Mouse (Mus musculus) embryonic stem cell, embryonic (primary cell): Measurements from ENCODE around the gene Flywch2.

Experiments used
- CTCF ChIA-PET, 4 experiments: fragments of 300-600 bp in 2 of 4; fragments of 350-600 bp in 2 of 4; sonication (Branson Sonifier 250); formaldehyde crosslinking; loops; one replicate each; lab custom pipeline; 2022; ENCODE audit warnings: inconsistent platforms in 2 of 4; lab: Charles Lee
- POLR2A ChIA-PET, 4 experiments: fragments of 300-600 bp in 2 of 4; fragments of 350-600 bp in 2 of 4; sonication (Branson Sonifier 250); formaldehyde crosslinking; loops; one replicate each; lab custom pipeline; 2022; ENCODE audit warnings: antibody characterized with exemption in 4 of 4, inconsistent platforms in 1 of 4; lab: Charles Lee

The Flywch2 gene

GRCm38 (mm10) chr17:23748631-23749391 lies 37.1 kb downstream of the Flywch2 start:
- CTCF ChIA-PET = interaction anchor here (0.5 to 4.6 kb wide), 68 partner anchors 8 to 214 kb away, joined by 3 to 48 read pairs (median 4); partner anchors contain the start of genes Prss32 (in 3 of the 4), Prss41 (in 3 of the 4), Elob (in 2 of the 4) and Paqr4 (in 2 of the 4)

GRCm38 (mm10) chr17:23748026-23748425 lies 37.9 kb downstream of the Flywch2 start:
- CTCF ChIA-PET = interaction anchor here in 3 of 4 experiments (0.7 to 4.6 kb wide), 12 partner anchors 8 to 96 kb away, joined by 3 to 48 read pairs (median 6); partner anchors contain the start of genes Prss32 (in 2 of the 3), Prss41 (in 2 of the 3) and Paqr4 (in 1 of the 3)
- POLR2A ChIA-PET = interaction anchor here in 3 of 4 experiments (1.1 to 15.7 kb wide), 6 partner anchors 10 to 25 kb away, joined by 3 to 197 read pairs (median 6); partner anchors contain the start of genes Pkmyt1 (in 2 of the 3) and 1520401A03Rik (in 1 of the 3)

More at GRCm38 (mm10) chr17:23748631-23749391, 37.1 kb downstream of the Flywch2 start:
- POLR2A ChIA-PET = interaction anchor here (0.6 to 15.7 kb wide), 21 partner anchors 8 to 98 kb away, joined by 3 to 197 read pairs (median 4); partner anchors contain the start of genes Prss32 (in 3 of the 4), Prss41 (in 3 of the 4), Pkmyt1 (in 2 of the 4) and 1520401A03Rik (in 1 of the 4)

GRCm38 (mm10) chr17:23747471-23747870 lies 38.4 kb downstream of the Flywch2 start:
- CTCF ChIA-PET = interaction anchor here in 3 of 4 experiments (0.6 to 4.6 kb wide), 9 partner anchors 8 to 96 kb away, joined by 3 to 48 read pairs (median 3); partner anchors contain the start of genes Paqr4 (in 1 of the 3), Prss32 (in 1 of the 3) and Prss41 (in 1 of the 3)
- POLR2A ChIA-PET = interaction anchor here in 2 of 4 experiments (1.3 to 15.7 kb wide), 6 partner anchors 9 to 106 kb away, joined by 3 to 197 read pairs (median 4); partner anchors contain the start of genes Pkmyt1 (in 2 of the 2) and 1520401A03Rik (in 1 of the 2)

- ChIA-PET POLR2A (interaction anchor here in 3 of 4 experiments (0.7 to 15.7 kb wide), 19 partner anchors 8 to 178 kb away, joined by 3 to 197 read pairs (median 3); partner anchors contain the start of genes Pkmyt1 (in 2 of the 3), 1520401A03Rik (in 1 of the 3) and Elob (in 1 of the 3)), CTCF (interaction anchor here in 3 of 4 experiments (0.5 to 4.6 kb wide), 20 partner anchors 9 to 174 kb away, joined by 3 to 48 read pairs (median 4); partner anchors contain the start of genes Elob (in 1 of the 3), Pkmyt1 (in 1 of the 3), Prss32 (in 1 of the 3) and Prss41 (in 1 of the 3))
Measured at GRCm38 (mm10) chr17:23746767-23747166, 39.1 kb downstream of the Flywch2 start.

GRCm38 (mm10) chr17:23746311-23746710 lies 39.6 kb downstream of the Flywch2 start:
- POLR2A ChIA-PET = interaction anchor here in 3 of 4 experiments (0.7 to 15.7 kb wide), 19 partner anchors 8 to 179 kb away, joined by 3 to 197 read pairs (median 3); partner anchors contain the start of genes Pkmyt1 (in 2 of the 3), 1520401A03Rik (in 1 of the 3) and Elob (in 1 of the 3)
- CTCF ChIA-PET = interaction anchor here in 3 of 4 experiments (0.5 to 4.6 kb wide), 20 partner anchors 9 to 116 kb away, joined by 3 to 48 read pairs (median 4); partner anchors contain the start of genes Elob (in 1 of the 3), Pkmyt1 (in 1 of the 3), Prss32 (in 1 of the 3) and Prss41 (in 1 of the 3)

- ChIA-PET POLR2A (interaction anchor here in 3 of 4 experiments (0.7 to 15.7 kb wide), 19 partner anchors 8 to 141 kb away, joined by 3 to 197 read pairs (median 3); partner anchors contain the start of genes Pkmyt1 (in 2 of the 3), 1520401A03Rik (in 1 of the 3) and Elob (in 1 of the 3)), CTCF (interaction anchor here in 3 of 4 experiments (0.5 to 4.6 kb wide), 17 partner anchors 12 to 115 kb away, joined by 3 to 48 read pairs (median 3); partner anchors contain the start of genes Elob (in 1 of the 3), Pkmyt1 (in 1 of the 3), Prss32 (in 1 of the 3) and Prss41 (in 1 of the 3))
Measured at GRCm38 (mm10) chr17:23745301-23746251, 40.3 kb downstream of the Flywch2 start, which contains the start of gene Kremen2. TSS of gene Kremen2 (minus strand) at chr17:23745833.

GRCm38 (mm10) chr17:23744651-23745050 lies 41.2 kb downstream of the Flywch2 start:
- POLR2A ChIA-PET = interaction anchor here in 2 of 4 experiments (1.0 to 15.7 kb wide), 4 partner anchors 11 to 58 kb away, joined by 3 to 197 read pairs (median 3); partner anchors contain the start of genes 1520401A03Rik (in 1 of the 2) and Pkmyt1 (in 1 of the 2)
- CTCF ChIA-PET = interaction anchor here in 3 of 4 experiments (0.5 to 1.0 kb wide), 3 partner anchors 14 to 44 kb away, joined by 3 read pairs; no protein-coding TSS in a partner anchor

- ChIA-PET POLR2A (interaction anchor here in 3 of 4 experiments (0.8 to 15.7 kb wide), 7 partner anchors 8 to 100 kb away, joined by 3 to 197 read pairs (median 3); partner anchors contain the start of genes 1520401A03Rik (in 1 of the 3), Pkmyt1 (in 1 of the 3), Prss32 (in 1 of the 3) and Prss41 (in 1 of the 3)), CTCF (interaction anchor here in 2 of 4 experiments (0.7 to 1.0 kb wide), 2 partner anchors 15 kb away, joined by 3 read pairs; no protein-coding TSS in a partner anchor)
Measured at GRCm38 (mm10) chr17:23744076-23744475, 41.8 kb downstream of the Flywch2 start.

- CTCF ChIA-PET = interaction anchor here in 1 of 4 experiments (1.0 kb wide), 1 partner anchor 101 kb away, joined by 3 read pairs; the partner anchor contains the start of genes Prss32 and Prss41
Measured at GRCm38 (mm10) chr17:23742941-23743340, 42.9 kb downstream of the Flywch2 start.

GRCm38 (mm10) chr17:23742210-23742793 lies 43.6 kb downstream of the Flywch2 start:
- ChIA-PET CTCF (interaction anchor here in 2 of 4 experiments (0.7 to 1.0 kb wide), 2 partner anchors 101 to 102 kb away, joined by 3 read pairs; partner anchors contain the start of genes Prss32 (in 2 of the 2) and Prss41 (in 1 of the 2)), POLR2A (interaction anchor here in 3 of 4 experiments (0.6 to 15.7 kb wide), 10 partner anchors 10 to 102 kb away, joined by 3 to 197 read pairs (median 4); partner anchors contain the start of genes 1520401A03Rik (in 2 of the 3), Pkmyt1 (in 2 of the 3) and Prss41 (in 1 of the 3))

More at GRCm38 (mm10) chr17:23742941-23743340, 42.9 kb downstream of the Flywch2 start:
- POLR2A ChIA-PET = interaction anchor here in 3 of 4 experiments (1.1 to 15.7 kb wide), 8 partner anchors 9 to 101 kb away, joined by 3 to 197 read pairs (median 6); partner anchors contain the start of genes 1520401A03Rik (in 2 of the 3), Pkmyt1 (in 2 of the 3) and Prss41 (in 1 of the 3)

GRCm38 (mm10) chr17:23741359-23742209 lies 44.3 kb downstream of the Flywch2 start:
- POLR2A ChIA-PET = interaction anchor here in 3 of 4 experiments (0.6 to 15.7 kb wide), 20 partner anchors 12 to 141 kb away, joined by 3 to 197 read pairs (median 4); partner anchors contain the start of genes 1520401A03Rik (in 2 of the 3), Pkmyt1 (in 2 of the 3), Prss32 (in 2 of the 3) and Prss41 (in 2 of the 3)
- CTCF ChIA-PET = interaction anchor here in 2 of 4 experiments (1.4 to 2.7 kb wide), 3 partner anchors 7 to 35 kb away, joined by 4 to 9 read pairs (median 8); no protein-coding TSS in a partner anchor

GRCm38 (mm10) chr17:23740598-23741021 lies 45.3 kb downstream of the Flywch2 start, which contains the start of gene Paqr4:
TSS of gene Paqr4 (minus strand) at chr17:23740867.
- CTCF ChIA-PET = interaction anchor here (0.8 to 3.2 kb wide), 17 partner anchors 8 to 181 kb away, joined by 3 to 29 read pairs (median 4); partner anchors contain the start of genes Prss32 (in 3 of the 4) and Prss41 (in 3 of the 4)
- POLR2A ChIA-PET = interaction anchor here (0.6 to 15.7 kb wide), 39 partner anchors 8 to 809 kb away, joined by 3 to 197 read pairs (median 4); partner anchors contain the start of genes Pkmyt1 (in 4 of the 4), 1520401A03Rik (in 2 of the 4), Prss32 (in 2 of the 4) and Prss41 (in 2 of the 4)

- ChIA-PET POLR2A (interaction anchor here (0.6 to 15.7 kb wide), 46 partner anchors 9 to 809 kb away, joined by 3 to 197 read pairs (median 4); partner anchors contain the start of genes Pkmyt1 (in 4 of the 4), 1520401A03Rik (in 2 of the 4), Prss32 (in 2 of the 4) and Prss41 (in 2 of the 4)), CTCF (interaction anchor here (0.8 to 3.2 kb wide), 18 partner anchors 8 to 180 kb away, joined by 3 to 29 read pairs (median 4); partner anchors contain the start of genes Prss32 (in 3 of the 4) and Prss41 (in 3 of the 4))
Measured at GRCm38 (mm10) chr17:23740136-23740584, 45.7 kb downstream of the Flywch2 start.
